Mouse (Mus musculus): ENCODE results near the gene Hoxb4. TPM values are rescaled to one million over a fixed set of nuclear protein-coding genes. Genes with fewer than 3 reads are reported as not detected.

The Hoxb4 gene
- polyA plus RNA-seq, 1 experiment from 2014 or later = not detected

- no peak for ATAC-seq
- peaks cover 87% of the 10 kb centered on the region for H3K27me3 ChIP-seq (ENCODE audit: control insufficient read depth, insufficient read depth, low read depth, low read length)
Observed at GRCm38 (mm10) chr11:96363807-96364206, 45.7 kb downstream of the Hoxb4 start.

GRCm38 (mm10) chr11:96365441-96366091, 47.5 kb downstream of the Hoxb4 start, which contains the start of gene Hoxb1:
Gene Hoxb1 (plus strand): TSS chr11:96365752.
- no peak within 1 kb of the TSS for H3K4me3 ChIP-seq (ENCODE audit: low read depth, low read length)

More at GRCm38 (mm10) chr11:96363807-96364206, 45.7 kb downstream of the Hoxb4 start:
- Histone ChIP-seq H3K36me3 (ENCODE audit: control insufficient read depth, insufficient read depth, low read length) (no peaks in the 10 kb centered on the region), H3K4me2 (ENCODE audit: low read length) (no peak overlapping the region), H3K9me3 (replicated peaks; ENCODE audit: control insufficient read depth, low read length, poor library complexity, severe bottlenecking) (no peaks in the 10 kb centered on the region), H3K9ac (ENCODE audit: low read depth, low read length) (no peak overlapping the region), H3K27ac (ENCODE audit: low read length) (no peak overlapping the region), H3K4me3 (ENCODE audit: low read depth, low read length) (no peak overlapping the region), H3K4me1 (ENCODE audit: control insufficient read depth, insufficient read depth, low read length) (no peaks in the 10 kb centered on the region)
- WGBS = 0% methylated on average over 5 of the region's 5 CpGs

GRCm38 (mm10) chr11:96366092-96367041, 48.3 kb downstream of the Hoxb4 start:
- Histone ChIP-seq H3K27ac (ENCODE audit: low read length) (no peak overlapping the region), H3K4me3 (ENCODE audit: low read depth, low read length) (no peak overlapping the region), H3K27me3 (ENCODE audit: control insufficient read depth, insufficient read depth, low read depth, low read length) (peaks cover 93% of the 10 kb centered on the region), H3K4me2 (ENCODE audit: low read length) (no peak overlapping the region), H3K4me1 (ENCODE audit: control insufficient read depth, insufficient read depth, low read length) (no peaks in the 10 kb centered on the region), H3K36me3 (ENCODE audit: control insufficient read depth, insufficient read depth, low read length) (no peaks in the 10 kb centered on the region), H3K9ac (ENCODE audit: low read depth, low read length) (no peak overlapping the region), H3K9me3 (replicated peaks; ENCODE audit: control insufficient read depth, low read length, poor library complexity, severe bottlenecking) (no peaks in the 10 kb centered on the region)
- ATAC-seq = no peak
- WGBS = under 1% methylated on average over 47 of the region's 47 CpGs

More at GRCm38 (mm10) chr11:96365441-96366091, 47.5 kb downstream of the Hoxb4 start, which contains the start of gene Hoxb1:
- Histone ChIP-seq H3K36me3 (ENCODE audit: control insufficient read depth, insufficient read depth, low read length) (no peaks in the 10 kb centered on the region), H3K4me1 (ENCODE audit: control insufficient read depth, insufficient read depth, low read length) (no peaks in the 10 kb centered on the region), H3K27ac (ENCODE audit: low read length) (no peak within 1 kb of the TSS), H3K9me3 (replicated peaks; ENCODE audit: control insufficient read depth, low read length, poor library complexity, severe bottlenecking) (no peaks in the 10 kb centered on the region), H3K9ac (ENCODE audit: low read depth, low read length) (no peak within 1 kb of the TSS), H3K4me2 (ENCODE audit: low read length) (no peak within 1 kb of the TSS), H3K27me3 (ENCODE audit: control insufficient read depth, insufficient read depth, low read depth, low read length) (peaks cover 91% of the 10 kb centered on the region)
- 1% methylated on average over 26 of the region's 26 CpGs for WGBS
- no peak for ATAC-seq

- no peak for ATAC-seq
- 10% methylated on average over 6 of the region's 6 CpGs for WGBS
- H3K4me1 ChIP-seq (ENCODE audit: control insufficient read depth, insufficient read depth, low read length) = no peaks in the 10 kb centered on the region
- H3K9ac ChIP-seq (ENCODE audit: low read depth, low read length) = no peak overlapping the region
- no peak overlapping the region for H3K4me3 ChIP-seq (ENCODE audit: low read depth, low read length)
- no peak overlapping the region for H3K4me2 ChIP-seq (ENCODE audit: low read length)
- H3K36me3 ChIP-seq (ENCODE audit: control insufficient read depth, insufficient read depth, low read length) = no peaks in the 10 kb centered on the region
- H3K27me3 ChIP-seq (ENCODE audit: control insufficient read depth, insufficient read depth, low read depth, low read length) = peaks cover 92% of the 10 kb centered on the region
- H3K9me3 ChIP-seq (replicated peaks; ENCODE audit: control insufficient read depth, low read length, poor library complexity, severe bottlenecking) = no peaks in the 10 kb centered on the region
- H3K27ac ChIP-seq (ENCODE audit: low read length) = no peak overlapping the region
Observed at GRCm38 (mm10) chr11:96367141-96367540, 49.1 kb downstream of the Hoxb4 start.

GRCm38 (mm10) chr11:96368686-96369085, 50.6 kb downstream of the Hoxb4 start:
- whole genome bisulfite sequencing = 2% methylated on average over 5 of the region's 5 CpGs
- Histone ChIP-seq H3K27me3 (ENCODE audit: control insufficient read depth, insufficient read depth, low read depth, low read length) (peaks cover 92% of the 10 kb centered on the region), H3K27ac (ENCODE audit: low read length) (no peak overlapping the region), H3K4me2 (ENCODE audit: low read length) (no peak overlapping the region), H3K4me3 (ENCODE audit: low read depth, low read length) (no peak overlapping the region), H3K9me3 (replicated peaks; ENCODE audit: control insufficient read depth, low read length, poor library complexity, severe bottlenecking) (no peaks in the 10 kb centered on the region), H3K36me3 (ENCODE audit: control insufficient read depth, insufficient read depth, low read length) (no peaks in the 10 kb centered on the region), H3K4me1 (ENCODE audit: control insufficient read depth, insufficient read depth, low read length) (no peaks in the 10 kb centered on the region), H3K9ac (ENCODE audit: low read depth, low read length) (no peak overlapping the region)
- no peak for ATAC-seq

GRCm38 (mm10) chr11:96369140-96369539, 51.1 kb downstream of the Hoxb4 start:
- WGBS = 8% methylated on average over 7 of the region's 7 CpGs
- H3K9ac ChIP-seq (ENCODE audit: low read depth, low read length) = no peak overlapping the region
- H3K4me1 ChIP-seq (ENCODE audit: control insufficient read depth, insufficient read depth, low read length) = no peaks in the 10 kb centered on the region
- peaks cover 90% of the 10 kb centered on the region for H3K27me3 ChIP-seq (ENCODE audit: control insufficient read depth, insufficient read depth, low read depth, low read length)
- H3K36me3 ChIP-seq (ENCODE audit: control insufficient read depth, insufficient read depth, low read length) = no peaks in the 10 kb centered on the region
- H3K9me3 ChIP-seq (replicated peaks; ENCODE audit: control insufficient read depth, low read length, poor library complexity, severe bottlenecking) = no peaks in the 10 kb centered on the region
- H3K4me3 ChIP-seq (ENCODE audit: low read depth, low read length) = no peak overlapping the region
- no peak overlapping the region for H3K27ac ChIP-seq (ENCODE audit: low read length)
- no peak overlapping the region for H3K4me2 ChIP-seq (ENCODE audit: low read length)
- ATAC-seq = no peak

MicroRNAs encoded within 50 kb of the gene (microRNA counts, 519-probe panel; counts per million panel counts)
- microRNA mmu-miR-10a = 2,095 counts per million, percentile 55 among the panel's probes with 10 or more counts

Small RNA genes lying within 50 kb of the gene (microRNA-seq; reads per million reads assigned to microRNA genes)
- gene Mir10a = 754 reads per million, percentile 76 among the genes with 10 or more reads in this experiment

Other genes with a start within 250 kb of the Hoxb4 start
- gene Atp5g1, start 242.6 kb upstream of the Hoxb4 start, polyA plus RNA-seq (2015; fragmentation: Nextera tagmentation; extraction: Ambion mirVana) = 536 and 561 TPM in 2 replicates
- gene Calcoco2, start 206.3 kb upstream of the Hoxb4 start, polyA plus RNA-seq (2015; fragmentation: Nextera tagmentation; extraction: Ambion mirVana) = 0.17 TPM in 1 of 2 replicates, not detected in the other
- 0.31 and 0.35 TPM in 2 replicates for gene Ttll6, start 184.5 kb upstream of the Hoxb4 start, polyA plus RNA-seq (2015; fragmentation: Nextera tagmentation; extraction: Ambion mirVana)
- gene Hoxb13, start 124.0 kb upstream of the Hoxb4 start, polyA plus RNA-seq (2015; fragmentation: Nextera tagmentation; extraction: Ambion mirVana) = not detected in 2 replicates
- not detected in 2 replicates for gene Hoxb9, start 46.8 kb upstream of the Hoxb4 start, polyA plus RNA-seq (2015; fragmentation: Nextera tagmentation; extraction: Ambion mirVana)
- gene Hoxb8, start 36.4 kb upstream of the Hoxb4 start, polyA plus RNA-seq (2015; fragmentation: Nextera tagmentation; extraction: Ambion mirVana) = not detected in 2 replicates
- gene Hoxb7, start 31.6 kb upstream of the Hoxb4 start, polyA plus RNA-seq (2015; fragmentation: Nextera tagmentation; extraction: Ambion mirVana) = not detected in 2 replicates
- gene Hoxb6, start 25.8 kb upstream of the Hoxb4 start, polyA plus RNA-seq (2015; fragmentation: Nextera tagmentation; extraction: Ambion mirVana) = not detected in 2 replicates
- 0.14 TPM in 1 of 2 replicates, not detected in the other for gene Hoxb5, start 14.9 kb upstream of the Hoxb4 start, polyA plus RNA-seq (2015; fragmentation: Nextera tagmentation; extraction: Ambion mirVana)
- gene Hoxb3, start 5.1 kb downstream of the Hoxb4 start, polyA plus RNA-seq (2015; fragmentation: Nextera tagmentation; extraction: Ambion mirVana) = not detected in 2 replicates
- 0.11 and 0.21 TPM in 2 replicates for gene Hoxb2, start 32.3 kb downstream of the Hoxb4 start, polyA plus RNA-seq (2015; fragmentation: Nextera tagmentation; extraction: Ambion mirVana)
- not detected in 2 replicates for gene Hoxb1, start 47.5 kb downstream of the Hoxb4 start, polyA plus RNA-seq (2015; fragmentation: Nextera tagmentation; extraction: Ambion mirVana)
- 3.6 and 4.9 TPM in 2 replicates for gene Skap1, start 146.3 kb downstream of the Hoxb4 start, polyA plus RNA-seq (2015; fragmentation: Nextera tagmentation; extraction: Ambion mirVana)

Measured in midbrain, embryonic 16.5 days (tissue).